Mouse (Mus musculus) hindbrain, embryonic 12.5 days (tissue): ENCODE measurements around the gene Khk. TPM values are rescaled to one million over a fixed set of nuclear protein-coding genes. Genes with fewer than 3 reads are reported as not detected.
"Not testable (repeated sequence)": the region's sequence is repeated elsewhere in the genome, so short reads cannot be mapped to it uniquely, and the experiment has no call there.

Experiments used
- ATAC-seq: fragments of 200-750 bp; cut with Nextera tagmentation; 2 replicates; pipeline ENCODE4 v1.8.0; 2017; ENCODE audit warnings: moderate TSS enrichment; ENCODE audit not compliant: low FRiP score
- H3K27ac ChIP-seq: fragments of 300-500 bp; sonication (generic); 2 replicates; pipeline ENCODE4 v1.5.1; 2016; ENCODE audit warnings: mild to moderate bottlenecking
- H3K27me3 ChIP-seq: fragments of 300-500 bp; sonication (generic); 2 replicates; pipeline ENCODE4 v1.6.1; 2016; ENCODE audit warnings: mild to moderate bottlenecking
- H3K36me3 ChIP-seq: fragments of 300-500 bp; sonication (generic); 2 replicates; pipeline ENCODE4 v1.6.1; 2016; ENCODE audit warnings: mild to moderate bottlenecking
- H3K4me1 ChIP-seq: fragments of 300-500 bp; sonication (generic); 2 replicates; pipeline ENCODE4 v1.6.1; 2016
- H3K4me2 ChIP-seq: fragments of 300-500 bp; sonication (generic); replicated peaks from 2 replicates; pipeline ENCODE4 v1.6.1; 2016; ENCODE audit warnings: mild to moderate bottlenecking
- H3K4me3 ChIP-seq: fragments of 300-500 bp; sonication (generic); 2 replicates; pipeline ENCODE4 v1.5.1; 2016; ENCODE audit warnings: mild to moderate bottlenecking
- H3K9ac ChIP-seq: fragments of 300-500 bp; sonication (generic); 2 replicates; pipeline ENCODE4 v1.6.1; 2016; ENCODE audit warnings: mild to moderate bottlenecking, moderate library complexity
- H3K9me3 ChIP-seq: fragments of 300-500 bp; sonication (generic); replicated peaks from 2 replicates; pipeline ENCODE4 v1.6.1; 2016; ENCODE audit warnings: mild to moderate bottlenecking
- WGBS: fragments of 180-500 bp; shearing (Covaris S2); methylation state at CpG from one replicate; pipeline ENCODE4 v1.1.7; 2016; 5-methylcytosine and 5-hydroxymethylcytosine counted together
- polyA plus RNA-seq: library from polyadenylated mRNA; unstranded; fragments of >200 nt; fragmentation: Nextera tagmentation; extraction: Ambion mirVana; gene quantifications from 2 replicates; pipeline ENCODE4 v1.2.1, GENCODE M21; 2016

The Khk gene
- 5.6 and 7.1 TPM in 2 replicates for polyA plus RNA-seq

DNA sequence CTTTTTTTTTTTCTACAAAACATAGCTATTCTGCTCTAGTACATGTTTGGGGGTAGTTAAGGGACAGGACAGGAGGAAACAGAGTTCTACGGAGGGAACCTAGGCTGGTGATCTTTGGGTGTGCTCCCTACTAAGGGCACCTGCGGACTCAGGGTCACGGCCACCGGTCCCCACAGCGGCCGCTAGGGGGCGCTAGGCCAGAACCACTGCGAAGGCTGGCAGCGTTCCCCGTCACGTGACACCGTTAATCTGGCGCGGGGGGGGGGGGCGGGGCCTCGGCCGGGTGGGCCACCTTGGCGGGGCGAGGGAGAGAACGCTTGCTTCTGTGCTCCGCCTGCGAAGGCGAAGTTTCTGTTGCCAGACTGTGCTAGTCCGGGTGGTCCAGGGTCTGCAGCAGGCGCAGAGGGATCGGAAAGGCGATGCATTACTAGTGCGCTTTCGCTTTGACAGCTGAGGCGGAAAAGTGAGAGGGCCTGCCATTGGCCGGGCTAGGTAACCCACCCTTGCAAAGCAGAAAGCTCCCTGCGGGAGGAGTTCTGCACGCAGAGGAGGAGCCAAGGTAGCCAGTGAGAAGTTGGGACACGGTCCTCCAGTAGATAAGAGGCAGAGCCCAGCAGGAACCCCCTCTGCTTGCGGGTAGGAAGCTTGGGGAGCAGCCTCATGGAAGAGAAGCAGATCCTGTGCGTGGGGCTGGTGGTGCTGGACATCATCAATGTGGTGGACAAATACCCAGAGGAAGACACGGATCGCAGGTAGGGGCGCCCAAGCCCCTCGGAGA lies at the start of gene Khk:
Khk (plus strand) TSS at position 176 of the 778 bp plus-strand sequence.
- under 1% methylated on average over 37 of the region's 40 CpGs for WGBS
- peak; percentile 76 for ATAC-seq
- H3K36me3 ChIP-seq = peaks cover 5% of the 10 kb centered on the region; the same call in 1 of the 2 replicates

DNA sequence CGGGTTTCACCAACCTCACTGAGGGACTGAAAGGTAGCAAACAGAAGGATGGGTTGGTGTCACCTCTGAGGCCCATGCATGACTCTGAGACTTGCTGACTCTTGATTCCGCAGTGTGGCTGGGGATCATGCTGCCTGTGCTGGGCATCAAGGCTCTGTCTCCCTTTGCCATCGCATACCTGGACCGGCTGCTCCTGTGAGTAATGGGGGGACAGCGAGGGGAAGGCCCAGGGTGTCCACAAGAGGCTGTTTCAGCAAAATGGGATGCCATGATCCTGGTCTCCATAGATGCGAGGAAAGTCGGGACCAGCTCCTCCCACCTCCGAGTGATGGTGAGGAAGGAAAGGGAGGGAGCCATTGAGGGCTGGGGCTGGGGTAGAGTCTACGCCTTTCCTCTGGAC lies 48.7 kb upstream of the Khk start:
- no peak for ATAC-seq
- Histone ChIP-seq H3K9me3 (no peaks in the 10 kb centered on the region), H3K4me1 (peaks cover 19% of the 10 kb centered on the region), H3K36me3 (peaks cover 65% of the 10 kb centered on the region), H3K9ac (no peak overlapping the region), H3K4me3 (no peak overlapping the region), H3K4me2 (no peak overlapping the region), H3K27ac (no peak overlapping the region), H3K27me3 (no peaks in the 10 kb centered on the region)
- WGBS = 92% methylated on average over 9 of the region's 9 CpGs

More for the DNA sequence above, at the start of gene Khk:
- Histone ChIP-seq H3K4me1 (peaks cover 26% of the 10 kb centered on the region), H3K27ac (peak within 1 kb of the TSS; percentile 62), H3K4me2 (peak within 1 kb of the TSS; percentile 70), H3K4me3 (peak within 1 kb of the TSS; percentile 40), H3K9ac (peak within 1 kb of the TSS; percentile 52), H3K9me3 (no peaks in the 10 kb centered on the region), H3K27me3 (peaks cover 15% of the 10 kb centered on the region)

DNA sequence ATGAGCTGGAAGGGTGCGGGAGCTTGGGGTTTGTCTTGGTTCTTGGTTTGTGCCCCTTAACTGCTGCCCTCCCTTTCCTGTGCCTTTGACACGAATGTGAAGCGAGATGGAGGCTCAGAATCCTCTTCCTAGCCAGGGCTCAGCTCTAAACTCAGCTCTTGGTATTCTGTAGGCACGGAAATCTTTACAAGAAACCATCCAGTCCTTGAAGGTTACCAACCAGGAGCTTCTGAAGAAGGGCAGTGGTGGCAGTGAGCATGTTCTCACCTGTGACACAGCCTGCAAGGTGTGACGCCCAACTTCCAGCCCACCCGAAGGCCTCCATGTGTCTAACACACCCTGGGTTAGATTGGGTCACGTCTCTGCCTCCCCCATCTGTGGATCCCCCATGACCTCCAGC lies 46.9 kb upstream of the Khk start:
- peaks cover 13% of the 10 kb centered on the region for H3K4me1 ChIP-seq
- WGBS = 91% methylated on average over 7 of the region's 7 CpGs
- H3K27me3 ChIP-seq = no peaks in the 10 kb centered on the region
- no peaks in the 10 kb centered on the region for H3K9me3 ChIP-seq
- no peak for ATAC-seq
- no peak overlapping the region for H3K9ac ChIP-seq
- H3K27ac ChIP-seq = no peak overlapping the region
- no peak overlapping the region for H3K4me3 ChIP-seq
- peaks cover 71% of the 10 kb centered on the region for H3K36me3 ChIP-seq
- H3K4me2 ChIP-seq = no peak overlapping the region

GRCm38 (mm10) chr5:30878616-30879015 lies 42.6 kb upstream of the Khk start:
- 63% methylated on average over 6 of the region's 6 CpGs for WGBS
- no peak overlapping the region for H3K4me3 ChIP-seq
- no peaks in the 10 kb centered on the region for H3K9me3 ChIP-seq
- no peak overlapping the region for H3K4me2 ChIP-seq
- H3K4me1 ChIP-seq = no peaks in the 10 kb centered on the region
- ATAC-seq = no peak
- no peaks in the 10 kb centered on the region for H3K27me3 ChIP-seq
- H3K36me3 ChIP-seq = peaks cover 46% of the 10 kb centered on the region
- no peak overlapping the region for H3K27ac ChIP-seq
- H3K9ac ChIP-seq = no peak overlapping the region

DNA sequence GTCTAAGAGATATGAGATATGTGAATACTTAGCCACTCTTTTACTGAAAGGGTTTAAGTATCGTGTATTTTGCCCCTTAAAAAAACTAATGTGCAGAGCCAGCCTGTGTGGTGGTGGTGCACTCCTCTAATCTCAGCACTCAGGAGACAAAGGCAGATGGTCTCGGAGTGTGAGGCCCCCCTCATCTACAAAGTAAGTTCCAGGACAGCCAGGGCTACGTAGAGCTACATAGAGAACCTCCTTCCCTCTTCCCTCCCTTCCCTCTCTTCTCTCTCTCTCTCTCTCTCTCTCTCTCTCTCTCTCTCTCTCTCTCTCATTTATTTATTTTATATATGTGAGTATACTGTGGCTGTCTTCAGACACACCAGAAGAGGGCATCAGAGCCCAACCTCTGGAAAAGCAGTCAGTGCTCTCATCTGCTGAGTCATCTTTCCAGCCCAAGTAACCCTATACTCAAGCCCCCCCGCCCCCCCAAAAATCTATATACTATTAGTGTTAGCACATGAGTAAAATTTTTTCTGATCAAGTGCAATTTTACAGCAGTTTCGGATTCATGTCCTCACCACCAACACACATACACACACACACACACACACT lies 41.8 kb upstream of the Khk start:
- no peak overlapping the region for H3K4me3 ChIP-seq
- H3K9ac ChIP-seq = no peak overlapping the region

GRCm38 (mm10) chr5:30881839-30882238 lies 39.4 kb upstream of the Khk start:
- not testable (repeated sequence) for H3K27ac ChIP-seq, H3K9ac ChIP-seq, H3K27me3 ChIP-seq, H3K9me3 ChIP-seq, H3K4me1 ChIP-seq, H3K4me3 ChIP-seq, H3K4me2 ChIP-seq, ATAC-seq
- WGBS = 81% methylated on average over 4 of the region's 4 CpGs
- H3K36me3 ChIP-seq = peaks cover 13% of the 10 kb centered on the region

More for the DNA sequence above, 41.8 kb upstream of the Khk start:
- no peak overlapping the region for H3K27ac ChIP-seq
- 91% methylated on average over 5 of the region's 5 CpGs for WGBS
- no peak for ATAC-seq
- no peaks in the 10 kb centered on the region for H3K9me3 ChIP-seq
- H3K36me3 ChIP-seq = peaks cover 37% of the 10 kb centered on the region
- no peak overlapping the region for H3K4me2 ChIP-seq
- H3K4me1 ChIP-seq = no peaks in the 10 kb centered on the region
- H3K27me3 ChIP-seq = no peaks in the 10 kb centered on the region

DNA sequence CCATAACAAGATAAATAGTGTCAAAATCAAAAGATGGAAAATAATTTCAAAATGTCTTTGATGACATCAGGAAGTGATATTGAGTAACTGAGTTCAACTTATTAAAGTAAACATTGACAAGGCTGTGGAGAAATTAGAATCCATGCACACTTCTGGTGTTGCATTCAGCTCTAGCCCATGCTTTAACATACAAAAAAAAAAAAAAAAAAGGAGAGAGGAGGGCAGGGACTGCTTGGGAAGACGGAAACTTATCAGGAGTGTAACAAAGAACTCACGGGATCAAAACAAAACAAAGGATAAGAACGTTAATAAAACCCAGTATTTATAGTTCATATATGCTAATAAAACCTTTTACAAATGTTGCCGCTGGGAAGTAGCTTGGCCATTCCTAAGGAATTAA lies 35.0 kb upstream of the Khk start:
- no peak for ATAC-seq
- Histone ChIP-seq H3K4me1 (peaks cover 18% of the 10 kb centered on the region), H3K9me3 (no peaks in the 10 kb centered on the region), H3K36me3 (peaks cover 8% of the 10 kb centered on the region), H3K27ac (no peak overlapping the region), H3K4me3 (no peak overlapping the region), H3K27me3 (no peaks in the 10 kb centered on the region), H3K9ac (no peak overlapping the region), H3K4me2 (no peak overlapping the region)
- 59% methylated on average over 4 of the region's 4 CpGs for WGBS

DNA sequence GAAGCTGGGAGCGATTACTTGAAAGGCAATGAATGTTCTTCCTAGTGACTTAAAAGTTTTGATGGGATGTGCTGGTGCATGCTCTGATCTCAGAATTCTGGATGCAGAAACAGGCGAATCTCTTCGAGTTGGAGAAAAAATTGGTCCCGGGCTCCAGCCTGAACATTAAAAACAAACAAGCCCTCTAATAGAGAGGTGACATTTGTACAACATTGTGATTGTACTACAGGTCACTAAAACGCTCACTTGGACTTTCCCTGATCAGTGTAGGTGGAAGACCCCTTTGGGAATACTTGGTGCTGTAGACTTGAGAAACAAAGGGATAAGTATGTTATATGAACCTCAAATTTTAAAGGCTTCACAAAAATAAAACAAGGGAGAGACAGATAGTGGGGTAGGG lies 34.5 kb upstream of the Khk start:
- Histone ChIP-seq H3K4me3 (peak overlapping the region; percentile 79), H3K9me3 (no peaks in the 10 kb centered on the region), H3K27ac (peak overlapping the region; percentile 97), H3K4me1 (peaks cover 18% of the 10 kb centered on the region), H3K4me2 (peak overlapping the region; percentile 69), H3K27me3 (no peaks in the 10 kb centered on the region), H3K36me3 (peaks cover 13% of the 10 kb centered on the region), H3K9ac (peak overlapping the region; percentile 63)
- 36% methylated on average over 5 of the region's 5 CpGs for WGBS
- no peak for ATAC-seq

- H3K4me1 ChIP-seq = peaks cover 18% of the 10 kb centered on the region
- H3K4me3 ChIP-seq = peak overlapping the region; percentile 79
- H3K9ac ChIP-seq = peak overlapping the region; percentile 63
- peaks cover 20% of the 10 kb centered on the region for H3K36me3 ChIP-seq
- peak overlapping the region; percentile 69 for H3K4me2 ChIP-seq
- WGBS = under 1% methylated on average over 19 of the region's 19 CpGs
- peak; percentile 60 for ATAC-seq
- peak overlapping the region; percentile 97 for H3K27ac ChIP-seq
- H3K27me3 ChIP-seq = no peaks in the 10 kb centered on the region
- no peaks in the 10 kb centered on the region for H3K9me3 ChIP-seq
Observed at GRCm38 (mm10) chr5:30887331-30887761, 33.9 kb upstream of the Khk start.

- Histone ChIP-seq H3K27me3 (no peaks in the 10 kb centered on the region), H3K36me3 (peaks cover 25% of the 10 kb centered on the region), H3K4me2 (peak overlapping the region; percentile 69), H3K4me3 (peak overlapping the region; percentile 79), H3K9me3 (no peaks in the 10 kb centered on the region), H3K4me1 (peaks cover 18% of the 10 kb centered on the region), H3K27ac (peak overlapping the region; percentile 97), H3K9ac (peak overlapping the region; percentile 63)
- ATAC-seq = peak; percentile 84
- WGBS = under 1% methylated on average over 28 of the region's 28 CpGs
Observed at GRCm38 (mm10) chr5:30887858-30888336, 33.3 kb upstream of the Khk start.

GRCm38 (mm10) chr5:30888337-30889087 lies 32.7 kb upstream of the Khk start, which contains the start of gene Agbl5:
TSS of gene Agbl5 (plus strand) at chr5:30888694.
- Histone ChIP-seq H3K4me3 (peak within 1 kb of the TSS; percentile 79), H3K36me3 (peaks cover 31% of the 10 kb centered on the region), H3K27ac (peak within 1 kb of the TSS; percentile 97), H3K9me3 (no peaks in the 10 kb centered on the region), H3K27me3 (no peaks in the 10 kb centered on the region), H3K9ac (peak within 1 kb of the TSS; percentile 88), H3K4me2 (peak within 1 kb of the TSS; percentile 69), H3K4me1 (peaks cover 18% of the 10 kb centered on the region)
- peak; percentile 94 for ATAC-seq
- WGBS = under 1% methylated on average over 42 of the region's 42 CpGs
